Mouse (Mus musculus) urinary bladder, postnatal 4 days (tissue): Measurements from ENCODE around the gene AI481877.
"Not testable (repeated sequence)": the region's sequence is repeated elsewhere in the genome, so short reads cannot be mapped to it uniquely, and the experiment has no call there.

Experiments used
- DNase-seq, 2 experiments: peaks; one replicate each; pipeline ENCODE4 v3.0.0; 2021 to 2022; ENCODE audit warnings: low spot score in 2 of 2

AI481877 gene

DNA sequence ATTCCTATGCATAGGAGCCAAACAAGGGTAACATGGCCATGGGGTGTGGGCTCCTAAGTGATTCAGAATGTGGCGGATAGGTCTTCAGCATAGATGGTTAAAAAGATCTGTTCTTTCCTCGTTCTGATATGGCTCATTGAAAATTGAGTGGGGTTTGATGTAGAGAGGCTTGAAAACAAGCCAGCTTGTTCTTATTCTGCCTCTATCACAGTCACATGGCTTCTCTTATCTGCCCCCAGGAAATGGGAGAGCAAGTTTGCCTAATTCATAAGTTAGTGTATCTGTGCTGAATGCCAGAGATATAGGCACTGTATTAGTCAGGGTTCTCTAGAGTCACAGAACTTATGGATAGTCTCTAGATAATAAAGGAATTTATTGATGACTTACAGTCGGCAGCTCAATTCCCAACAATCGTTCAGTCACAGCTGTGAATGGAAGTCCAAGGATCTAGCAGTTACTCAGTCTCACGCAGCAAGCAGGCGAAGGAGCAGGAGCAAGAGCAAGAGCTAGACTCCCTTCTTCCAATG lies at the start of gene AI481877:
TSS of gene AI481877 (minus strand) at position 477 of the 527 bp plus-strand sequence.
- DNase-seq: not testable (repeated sequence)

DNA sequence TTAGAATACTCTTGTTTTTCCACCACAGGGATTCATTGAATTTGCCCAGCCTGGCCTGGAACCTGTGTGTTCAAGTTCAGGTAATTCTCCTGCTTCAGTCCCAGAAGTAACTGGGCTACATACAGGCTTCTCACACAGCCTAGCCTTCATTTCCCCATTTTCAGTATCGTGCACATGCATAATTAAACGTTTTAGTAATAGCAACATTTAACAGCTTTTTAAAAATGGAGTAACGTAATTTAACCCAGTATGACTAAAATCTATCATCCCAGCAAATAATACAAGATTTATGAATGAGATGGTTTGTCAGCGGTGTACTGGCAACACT lies 49.7 kb upstream of the AI481877 start:
- DNase-seq: no peak

DNA sequence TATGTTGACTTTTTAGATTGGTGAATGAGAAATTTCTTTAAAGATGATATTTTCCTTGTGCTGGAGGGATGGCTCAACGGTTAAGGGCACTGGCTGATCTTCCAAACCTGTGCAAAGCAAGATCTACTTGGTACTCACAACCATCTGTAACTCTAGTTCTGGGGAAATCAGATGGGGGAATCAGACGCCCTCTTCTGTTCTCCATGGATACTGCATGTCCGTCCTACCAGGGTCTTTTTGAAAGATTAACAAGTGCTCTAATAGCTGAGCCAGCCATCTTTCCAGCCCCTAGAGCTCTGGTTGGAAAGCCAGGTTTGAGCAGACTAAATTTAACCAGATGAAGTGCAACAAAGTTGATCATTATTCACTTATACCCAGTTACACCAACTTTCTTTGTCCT lies 48.5 kb upstream of the AI481877 start:
- no peak for DNase-seq

DNA sequence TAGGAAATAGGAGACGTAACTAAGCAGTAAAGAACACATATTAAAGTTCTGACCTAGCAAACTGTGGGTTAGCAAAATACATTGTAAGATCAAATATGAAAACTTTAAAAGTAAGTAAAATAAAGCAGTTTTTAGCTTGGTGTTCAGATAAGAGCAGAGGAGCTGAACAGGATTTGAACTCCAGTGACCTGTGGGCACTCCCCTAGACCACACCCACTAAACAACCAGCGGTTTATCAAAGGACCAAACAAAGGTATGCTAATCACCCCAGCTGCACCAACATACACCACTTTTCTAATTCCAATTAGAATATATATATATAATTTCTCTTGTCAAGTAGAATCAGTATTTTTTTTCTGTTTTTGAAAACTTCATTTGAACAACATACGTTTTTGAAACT lies 46.9 kb upstream of the AI481877 start:
- no peak for DNase-seq

DNA sequence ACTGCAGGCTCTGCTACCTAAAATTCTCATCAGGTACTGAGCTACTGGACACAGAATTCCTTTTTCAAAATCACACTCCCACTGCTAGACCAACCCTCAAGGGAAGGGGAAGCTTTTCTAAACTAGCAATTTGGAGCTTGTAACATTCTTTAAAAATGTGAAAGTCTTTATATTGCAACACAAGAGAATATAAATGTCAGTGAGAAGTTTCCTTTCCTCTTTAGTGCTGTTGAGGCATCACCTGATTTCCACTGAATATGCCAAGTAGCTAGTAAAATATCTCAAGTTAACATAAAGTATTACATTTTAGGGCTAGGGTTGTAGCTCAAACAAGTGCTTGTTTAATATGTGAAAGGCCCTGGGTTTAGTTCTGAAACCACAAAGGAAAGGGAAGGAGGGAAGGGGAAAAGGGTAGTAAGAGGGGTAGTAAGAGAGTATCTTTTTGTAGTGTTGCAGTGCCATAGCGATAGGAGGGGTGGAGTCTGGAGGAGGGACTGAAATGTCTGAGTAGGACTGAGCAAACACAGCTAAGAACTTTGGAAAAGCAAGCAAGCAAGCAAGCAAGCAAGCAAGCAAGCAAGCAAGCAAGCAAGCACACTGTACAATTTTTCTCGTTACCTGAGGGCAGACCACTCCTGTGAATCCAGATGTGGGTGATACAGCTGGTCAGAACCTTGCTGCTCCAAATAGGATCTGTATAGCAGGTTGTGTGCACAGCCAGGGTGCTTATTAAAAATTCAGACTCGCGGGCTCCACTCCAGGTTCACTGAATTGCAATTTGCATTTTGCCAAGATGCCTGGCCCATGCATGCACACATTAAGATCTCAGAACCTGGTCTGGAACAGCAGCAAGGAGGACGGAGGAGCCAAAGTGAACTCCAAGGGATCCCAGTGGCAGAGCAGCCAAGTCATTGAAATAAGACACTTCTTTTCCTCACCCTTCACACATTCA lies 42.8 kb upstream of the AI481877 start:
- DNase-seq: no peak

DNA sequence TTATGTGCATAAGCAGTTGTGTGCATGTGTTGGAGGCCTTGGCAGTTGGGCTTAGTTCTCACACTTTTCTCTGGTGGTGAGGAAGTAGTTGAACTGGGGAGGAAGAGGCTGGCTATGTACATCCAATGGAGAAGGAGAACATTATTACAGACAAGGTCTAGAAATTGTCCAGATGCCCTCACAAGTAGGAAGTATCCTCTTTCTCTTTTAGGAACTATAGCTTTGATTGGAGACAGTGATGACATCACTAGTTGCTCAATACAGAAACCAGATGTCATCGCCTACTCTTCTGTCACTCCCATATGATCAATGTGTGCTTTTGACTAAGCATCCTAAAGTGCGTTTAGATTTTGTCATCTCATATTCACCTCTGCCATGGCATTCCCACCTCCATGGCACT lies 38.8 kb upstream of the AI481877 start:
- DNase-seq: no peak

DNA sequence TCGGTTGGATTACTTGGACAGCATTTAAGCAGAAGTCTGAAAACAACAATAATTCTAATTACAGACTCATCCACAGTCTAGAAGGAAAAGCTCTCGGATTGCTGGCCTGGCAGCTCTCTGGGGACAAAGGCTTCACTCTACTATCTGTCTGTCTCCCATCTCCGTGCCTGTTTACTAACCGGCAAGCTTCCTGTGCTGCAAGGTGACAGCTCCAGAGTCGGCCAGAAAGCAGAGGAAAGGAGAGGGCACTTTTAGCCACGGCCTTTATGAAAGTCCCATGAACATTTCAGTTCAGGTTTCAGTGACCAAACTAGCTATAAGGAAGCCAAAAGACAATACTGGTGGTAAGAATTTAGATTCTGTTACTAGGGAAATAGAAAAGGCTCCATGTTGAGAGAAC lies 37.1 kb upstream of the AI481877 start:
- DNase-seq: no peak

DNA sequence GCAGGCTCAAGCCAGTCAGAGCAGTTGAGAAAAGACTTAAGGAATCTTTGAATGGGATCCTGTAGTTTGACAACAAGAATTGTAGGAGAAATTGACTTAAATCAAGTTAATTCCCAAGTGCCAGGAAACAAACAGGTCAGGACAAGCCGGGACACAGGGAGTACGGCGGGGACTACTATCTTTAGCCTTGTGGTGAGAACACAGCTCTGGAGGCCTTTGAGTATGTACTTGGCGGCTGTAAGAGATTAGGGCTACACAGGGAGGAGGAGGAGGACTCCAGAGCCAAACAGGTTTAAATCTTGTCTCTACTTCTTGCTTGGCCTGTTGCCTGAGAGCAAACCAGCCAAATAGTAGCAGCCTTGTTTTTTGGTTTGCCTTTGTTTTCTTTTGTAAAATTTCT lies 36.2 kb upstream of the AI481877 start:
- peak in 1 of 2 experiments; percentile 25 for DNase-seq

DNA sequence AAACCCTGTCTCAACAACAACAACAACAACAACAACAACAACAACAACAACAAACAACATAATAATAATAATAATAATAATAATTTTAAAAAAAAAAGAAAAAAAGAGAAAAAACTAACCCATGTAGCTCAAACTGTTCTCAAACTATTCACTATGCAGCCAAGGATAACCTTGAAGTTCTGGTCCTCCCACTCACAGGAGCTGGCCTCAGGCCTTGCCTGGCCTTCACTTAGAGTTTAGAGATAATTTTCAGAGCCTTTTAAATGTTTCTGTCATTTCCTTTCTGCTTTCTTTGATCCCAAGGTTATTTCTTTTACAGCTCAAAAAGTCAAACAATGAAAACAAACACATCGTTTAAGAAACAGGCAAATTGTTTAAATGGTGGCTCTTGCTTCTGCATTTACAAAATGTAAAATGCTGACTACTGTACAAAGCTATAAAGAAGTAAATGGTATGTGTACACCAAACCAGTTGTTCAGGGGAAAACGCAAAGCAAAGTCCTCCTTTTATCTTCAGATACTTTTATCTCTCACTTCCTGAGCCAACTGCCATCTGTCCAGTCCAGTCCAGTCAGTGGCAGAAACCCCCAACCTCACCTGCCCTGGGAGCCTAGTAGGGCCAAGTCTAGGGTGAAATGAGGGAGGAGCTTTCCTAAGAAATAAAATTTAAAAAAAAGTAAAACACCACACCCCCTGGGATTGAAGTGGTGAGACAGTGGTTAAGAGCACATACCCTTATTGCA lies 34.6 kb upstream of the AI481877 start:
- DNase-seq: no peak

DNA sequence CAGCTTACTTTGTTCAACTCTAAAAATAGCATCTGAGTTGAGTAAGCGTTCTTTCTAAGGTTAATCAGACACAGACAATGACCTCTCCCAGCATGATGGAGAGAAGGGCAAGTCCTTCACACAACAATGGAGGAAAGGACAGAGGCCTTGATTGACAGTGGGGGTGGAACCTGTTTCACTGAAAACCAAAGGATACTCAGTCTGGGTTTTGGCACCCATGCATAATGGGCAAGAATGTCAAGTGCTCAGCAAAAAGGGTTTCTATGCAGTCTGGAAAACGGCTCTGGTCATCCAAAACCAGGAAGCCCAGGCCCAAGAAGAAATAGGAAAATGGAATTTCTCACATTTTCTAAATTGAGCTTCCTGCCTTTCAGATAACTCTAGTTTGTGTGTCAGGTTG lies 33.8 kb upstream of the AI481877 start:
- no peak for DNase-seq

DNA sequence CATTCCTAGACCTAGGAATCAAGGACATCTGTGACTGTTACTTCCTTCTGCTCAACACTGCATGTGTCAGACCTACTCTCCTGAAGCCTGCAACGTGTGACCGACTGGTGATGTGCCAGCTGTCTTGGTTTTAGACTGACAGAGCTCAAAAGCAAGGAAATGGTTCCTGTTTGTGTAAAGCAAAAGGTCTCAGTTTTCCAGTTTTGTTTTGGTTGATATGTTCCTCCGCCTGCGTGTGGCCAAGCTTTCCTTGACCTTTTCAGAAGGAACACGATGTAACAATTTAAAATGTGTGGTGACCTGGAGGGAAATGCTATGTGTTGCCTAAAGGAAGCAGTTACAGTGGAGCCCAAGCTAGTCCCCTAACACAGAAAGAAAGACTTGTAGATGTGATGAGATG lies 31.2 kb upstream of the AI481877 start:
- no peak for DNase-seq

DNA sequence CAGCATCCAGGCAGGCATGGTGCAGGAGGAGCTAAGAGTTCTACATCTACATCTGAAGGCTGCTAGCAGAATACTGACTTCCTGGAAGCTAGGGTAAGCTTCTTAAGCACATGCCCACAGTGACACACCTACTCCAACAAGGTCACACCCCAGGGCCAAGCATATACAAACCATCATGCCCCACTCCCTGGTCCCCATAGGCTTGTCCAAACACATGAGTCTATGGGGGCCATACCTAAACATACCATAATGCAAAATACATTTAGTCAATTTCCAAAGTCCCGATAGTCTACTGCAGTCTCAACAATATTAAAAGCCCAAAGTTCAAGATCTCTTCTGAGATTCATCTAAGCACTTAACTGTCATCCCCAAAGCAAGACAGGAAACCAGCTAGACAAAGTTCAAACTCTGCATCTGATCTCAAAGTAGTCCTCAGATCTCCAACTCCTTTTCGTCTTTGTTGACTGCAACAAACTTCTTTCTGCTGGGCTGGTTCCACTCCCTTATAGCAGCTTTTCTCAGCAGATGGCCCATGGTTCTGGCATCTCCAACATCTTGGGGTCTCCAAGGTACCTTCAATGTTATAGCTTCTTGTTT lies 28.6 kb upstream of the AI481877 start:
- DNase-seq: no peak

DNA sequence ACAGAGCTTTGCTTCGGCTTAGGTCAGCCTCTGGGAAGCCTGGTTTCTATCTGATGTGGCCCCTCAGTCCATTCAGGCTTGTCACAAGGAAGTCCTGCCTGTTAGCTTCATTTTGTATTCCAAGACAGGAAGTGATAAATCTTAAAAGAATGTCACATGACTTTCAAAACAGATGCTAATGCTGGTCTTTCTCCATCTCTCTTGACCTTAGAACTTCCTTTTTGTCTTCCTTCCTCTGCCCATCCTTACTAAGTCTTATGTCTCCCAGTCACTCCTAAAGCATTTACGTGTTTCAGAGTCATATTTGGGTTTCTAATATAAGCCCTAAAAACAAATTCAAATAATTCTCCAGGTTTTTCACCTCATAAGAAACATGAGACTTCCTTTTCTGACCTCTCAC lies 25.3 kb upstream of the AI481877 start:
- no peak for DNase-seq

DNA sequence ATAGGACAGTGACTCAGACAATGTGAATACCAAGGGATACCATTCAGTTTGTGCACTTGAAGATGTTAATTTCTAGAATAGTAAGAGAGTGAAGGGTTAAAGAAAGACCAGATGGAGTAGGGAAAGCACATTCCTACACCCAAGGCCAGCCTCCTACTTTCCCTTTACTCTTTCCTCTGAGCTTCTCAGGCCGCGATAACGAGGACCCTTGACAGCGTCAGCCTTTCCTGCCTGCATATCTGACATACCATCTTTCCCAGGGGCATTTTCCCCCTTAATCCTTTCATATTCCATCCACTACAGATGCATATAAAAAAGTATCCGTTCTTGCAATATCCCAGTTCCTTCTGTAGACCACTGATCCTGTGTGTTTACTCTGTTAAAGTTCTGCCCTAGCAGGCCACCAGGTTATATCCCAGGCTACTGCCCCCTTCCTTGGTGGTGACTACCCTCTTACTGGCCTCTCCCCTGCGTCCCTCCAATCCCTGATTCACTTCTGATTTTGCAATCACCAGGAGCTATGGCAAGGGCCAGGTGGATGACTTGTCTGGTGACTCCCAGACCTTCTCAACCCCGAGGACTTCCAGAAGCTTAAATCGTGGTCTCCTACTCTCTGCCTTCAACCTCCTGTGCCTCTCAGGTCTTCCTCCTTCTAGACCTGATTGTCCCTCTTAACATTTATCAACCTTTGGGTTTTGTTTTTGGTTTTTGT lies 22.3 kb upstream of the AI481877 start:
- no peak for DNase-seq

DNA sequence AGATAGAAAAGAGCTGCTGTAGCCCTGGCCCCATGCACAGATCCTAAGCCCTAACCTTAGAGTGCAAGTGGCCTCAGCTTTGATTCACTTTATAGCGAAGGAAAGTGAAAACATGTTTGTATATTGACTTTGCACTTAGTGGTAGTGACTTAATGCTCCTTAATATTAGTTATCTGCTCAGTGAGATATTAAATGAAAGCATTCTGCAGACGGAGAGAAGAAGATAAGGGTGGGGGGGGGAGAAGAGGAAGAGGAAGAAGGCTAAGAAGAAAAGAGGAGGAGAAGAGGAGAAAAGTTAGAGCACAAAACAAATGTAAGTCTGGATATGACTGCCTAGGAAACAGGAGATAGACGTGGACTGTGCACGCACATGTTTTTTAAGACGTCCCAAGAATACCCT lies 21.5 kb upstream of the AI481877 start:
- no peak for DNase-seq

DNA sequence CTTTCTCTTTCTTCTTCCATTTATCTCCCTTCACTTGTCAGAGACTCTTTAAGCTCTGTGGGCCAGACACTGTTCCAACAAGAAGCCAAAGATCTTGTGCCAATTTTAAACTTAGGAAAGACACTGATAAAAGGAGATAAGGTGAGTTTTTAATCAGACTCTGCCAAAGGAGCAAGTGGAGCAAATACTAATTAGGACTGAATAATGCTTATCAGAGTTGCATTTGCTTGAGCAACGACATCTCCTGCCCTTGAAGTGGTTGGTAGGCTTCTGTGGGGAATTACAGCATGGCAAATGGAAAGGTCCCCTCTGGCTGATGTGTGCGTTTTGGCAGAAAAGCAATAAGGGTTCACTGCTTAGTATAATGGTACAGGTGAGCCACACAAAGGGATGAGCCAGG lies 18.9 kb upstream of the AI481877 start:
- DNase-seq: no peak

DNA sequence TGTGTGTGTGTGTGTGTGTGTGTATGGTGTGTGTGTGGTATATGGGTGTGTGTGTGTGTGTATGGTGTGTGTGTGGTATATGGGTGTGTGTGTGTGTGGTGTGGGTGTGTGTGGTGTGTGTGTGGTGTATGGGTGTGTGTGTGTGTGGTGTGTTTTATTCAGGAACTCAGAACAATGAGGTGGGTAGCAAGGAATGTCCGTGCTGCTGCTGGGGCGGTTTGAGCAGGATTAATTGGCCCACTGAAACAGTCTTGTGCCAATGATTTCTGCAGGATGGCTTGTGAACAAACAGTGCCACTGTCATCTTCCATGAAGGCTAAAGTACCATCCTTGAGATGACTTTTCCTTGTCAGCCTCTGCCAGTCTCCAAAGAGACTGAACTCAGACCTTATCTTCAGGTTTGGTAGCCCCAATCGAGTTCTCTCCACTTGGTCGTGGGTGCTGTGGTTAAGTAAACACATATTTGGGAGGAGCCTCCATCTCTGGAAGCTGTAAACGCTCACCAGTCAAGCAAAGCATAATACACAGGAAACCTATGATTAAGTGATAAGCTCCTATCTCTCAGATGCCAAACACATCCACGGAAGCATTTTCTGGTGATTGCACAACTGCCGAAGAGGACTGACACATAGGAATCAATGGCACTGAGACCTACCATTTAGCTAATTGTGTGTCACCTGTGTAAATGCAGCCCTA lies 18.3 kb upstream of the AI481877 start:
- no peak for DNase-seq

DNA sequence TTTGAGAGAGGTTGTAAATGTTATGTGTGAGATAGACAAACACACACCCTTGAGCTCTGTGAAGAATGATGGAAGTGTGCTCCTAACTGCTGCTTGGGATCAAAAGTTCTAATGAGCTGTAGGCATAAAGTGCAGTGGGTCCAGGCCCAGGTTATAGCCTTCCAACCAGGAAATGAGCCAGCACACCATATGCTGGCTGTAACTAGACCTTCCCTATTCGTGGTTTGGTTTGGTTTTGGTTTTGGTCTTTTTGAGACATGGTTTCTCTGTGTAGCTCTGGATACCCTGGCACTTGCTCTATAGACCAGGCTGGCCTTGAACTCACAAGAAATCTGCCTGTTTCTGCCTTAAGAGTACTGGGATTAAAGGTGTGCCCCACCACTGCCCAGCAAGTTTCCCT lies 13.2 kb upstream of the AI481877 start:
- no peak for DNase-seq

DNA sequence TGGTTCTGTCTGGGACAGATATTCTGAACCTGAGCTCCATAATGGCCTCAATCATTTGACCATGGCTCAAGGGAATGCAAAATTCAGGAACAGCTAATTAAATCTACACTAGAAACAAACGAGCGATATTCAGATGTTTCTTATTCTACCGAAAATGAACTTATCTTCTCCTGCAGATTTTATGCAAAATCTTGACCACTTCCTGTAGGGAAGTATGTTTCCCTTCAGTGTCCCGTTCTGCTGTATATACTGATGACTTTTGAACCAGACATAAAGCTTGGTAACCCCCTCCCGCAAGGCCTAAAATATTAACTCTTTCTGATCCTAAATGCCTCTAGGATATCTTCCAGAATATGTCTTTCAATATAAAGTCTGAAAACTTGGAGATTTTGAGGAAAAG lies 12.1 kb upstream of the AI481877 start:
- DNase-seq: no peak

DNA sequence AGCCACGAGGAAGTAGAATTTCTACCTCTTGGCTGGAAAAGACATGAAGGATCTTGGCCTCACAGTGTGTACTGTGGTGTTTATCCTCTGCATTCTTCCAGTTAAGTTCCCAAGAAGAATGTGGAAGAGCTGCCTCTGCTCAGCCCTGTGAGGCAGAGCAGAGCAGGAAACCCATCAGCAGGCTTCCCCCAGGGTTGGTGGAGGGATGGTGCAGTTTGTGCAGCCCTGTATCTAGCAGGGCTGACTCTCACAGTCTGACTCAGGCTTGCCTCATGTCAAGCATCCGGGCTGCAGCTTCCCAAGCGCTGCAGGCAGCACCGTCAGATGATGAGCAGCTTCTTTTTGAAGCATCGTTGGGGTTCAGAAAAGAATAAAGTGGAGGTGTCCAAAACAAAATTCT lies 10.3 kb upstream of the AI481877 start:
- no peak for DNase-seq

DNA sequence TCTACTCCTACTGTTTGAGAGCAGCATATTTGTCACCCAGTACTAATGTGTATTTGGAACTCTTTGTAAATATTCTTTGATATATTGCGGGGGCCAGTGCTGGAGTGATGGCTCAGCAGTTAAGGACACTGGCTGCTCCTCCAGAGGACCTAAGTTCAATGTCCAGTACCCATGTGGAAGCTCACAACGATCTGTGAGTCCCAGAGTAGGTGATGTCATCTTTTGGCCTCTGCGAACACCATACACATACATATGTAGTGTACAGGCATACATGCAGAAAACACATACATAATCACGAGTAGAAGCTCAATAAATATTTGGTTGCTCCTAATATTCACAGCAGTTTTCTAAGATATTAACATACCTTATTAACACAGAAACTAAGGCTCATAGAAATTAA lies 9.8 kb downstream of the AI481877 start:
- no peak for DNase-seq
